Mouse (Mus musculus) kidney, adult 2 months (tissue): ENCODE data around the gene Klf8. TPM values are rescaled to one million over a fixed set of nuclear protein-coding genes. Genes with fewer than 3 reads are reported as not detected.
"Not testable (repeated sequence)": the region's sequence is repeated elsewhere in the genome, so short reads cannot be mapped to it uniquely, and the experiment has no call there.

Source experiments
- DNase-seq: peaks from one replicate; pipeline ENCODE4 v3.0.0; 2021
- H3K27ac ChIP-seq: fragments of 200-500 bp; 2 replicates; pipeline ENCODE4 v1.5.1; 2012; ENCODE audit warnings: low read depth, low read length, control low read depth, inconsistent platforms; ENCODE audit not compliant: insufficient read depth
- H3K27me3 ChIP-seq: fragments of 200-500 bp; replicated peaks from 2 replicates; pipeline ENCODE4 v1.6.1; 2012; ENCODE audit warnings: mild to moderate bottlenecking, moderate library complexity, low read length, inconsistent platforms; ENCODE audit not compliant: control insufficient read depth, insufficient read depth
- H3K36me3 ChIP-seq: fragments of 200-500 bp; 2 replicates; pipeline ENCODE4 v1.6.1; 2012; ENCODE audit warnings: mild to moderate bottlenecking, moderate library complexity, low read length, inconsistent platforms; ENCODE audit not compliant: control insufficient read depth, insufficient read depth
- H3K4me1 ChIP-seq: fragments of 200-500 bp; 2 replicates; pipeline ENCODE4 v1.6.1; 2011; ENCODE audit warnings: low read length; ENCODE audit not compliant: control insufficient read depth, insufficient read depth
- H3K4me3 ChIP-seq: fragments of 200-500 bp; 2 replicates; pipeline ENCODE4 v1.5.1; 2011; ENCODE audit warnings: mild to moderate bottlenecking, low read depth, low read length, control low read depth; ENCODE audit not compliant: insufficient read depth
- CTCF ChIP-seq: fragments of 200-500 bp; conservative IDR thresholded peaks from 2 replicates; pipeline ENCODE4 v1.5.1; 2011; ENCODE audit warnings: low read depth, mild to moderate bottlenecking, control low read depth, low read length, moderate library complexity, mixed read lengths; ENCODE audit not compliant: insufficient read depth, insufficient read length
- POLR2A ChIP-seq: fragments of 200-500 bp; IDR thresholded peaks from one replicate; pipeline ENCODE4 v1.6.1; 2011; ENCODE audit warnings: low read depth, low read length, control low read depth
- WGBS: fragments of 180-500 bp; shearing (Covaris S2); methylation state at CpG from one replicate; pipeline ENCODE4 v1.1.7; 2018; 5-methylcytosine and 5-hydroxymethylcytosine counted together
- polyA plus RNA-seq: library from polyadenylated mRNA; depleted of rRNA; stranded (reverse); fragments of >200 nt; gene quantifications from 2 replicates; pipeline ENCODE4 v1.2.3, GENCODE M21; 2012

Gene Klf8
- polyA plus RNA-seq, 1 experiment, result 0.33 TPM

DNA sequence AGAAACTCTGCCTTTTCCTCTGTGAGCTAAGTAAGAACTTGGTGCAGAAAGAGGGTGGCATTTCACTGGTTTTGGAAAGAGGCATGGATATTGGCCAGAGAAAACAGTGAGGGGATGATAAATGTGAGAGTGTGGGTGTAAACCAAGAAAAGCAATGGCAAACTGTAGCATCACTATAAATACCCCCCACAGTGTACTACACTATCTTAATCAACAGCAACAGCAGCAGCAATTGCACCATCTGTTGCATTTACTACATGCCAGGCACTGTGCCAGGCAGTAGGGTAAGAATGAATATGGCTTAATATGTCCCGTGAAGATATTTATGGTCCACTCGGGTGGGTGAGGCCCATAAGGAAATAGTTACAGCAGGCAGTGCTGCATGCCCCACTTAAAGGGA is 18.2 kb downstream of the Klf8 start:
- no peak for DNase-seq
- H3K27me3 ChIP-seq, result no peaks in the 10 kb centered on the region
- H3K36me3 ChIP-seq, result no peaks in the 10 kb centered on the region
- H3K4me3 ChIP-seq, result no peak overlapping the region
- H3K27ac ChIP-seq, result no peak overlapping the region
- TF ChIP-seq POLR2A (no peak), CTCF (no peak)
- no peaks in the 10 kb centered on the region for H3K4me1 ChIP-seq
- 50% methylated on average over 2 of the region's 2 CpGs for WGBS

DNA sequence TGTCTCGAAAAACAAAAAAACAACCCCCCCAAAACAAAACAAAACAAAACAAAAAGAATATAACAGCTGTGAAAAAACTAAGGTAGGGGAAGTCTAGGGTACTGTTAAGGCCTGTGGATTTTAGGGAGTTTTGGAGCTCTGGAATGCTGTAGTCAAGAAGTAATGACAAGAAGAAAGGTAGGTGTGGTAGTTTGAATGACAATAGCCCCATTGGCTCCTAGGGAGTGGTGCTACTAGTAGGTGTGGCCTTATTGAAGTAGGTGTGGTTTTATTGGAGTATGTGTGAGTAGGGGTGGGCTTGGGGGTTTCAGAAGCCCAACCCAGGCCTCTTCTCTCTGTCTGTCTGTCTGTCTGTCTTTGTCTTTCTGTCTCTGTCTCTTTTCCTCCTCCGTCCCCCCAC is 44.9 kb downstream of the Klf8 start:
- no peak overlapping the region for H3K27ac ChIP-seq
- no peaks in the 10 kb centered on the region for H3K27me3 ChIP-seq
- H3K4me3 ChIP-seq, result no peak overlapping the region
- WGBS, result 83% methylated on average over 2 of the region's 2 CpGs
- DNase-seq, result no peak
- H3K4me1 ChIP-seq, result no peaks in the 10 kb centered on the region
- TF ChIP-seq POLR2A (no peak), CTCF (no peak)
- no peaks in the 10 kb centered on the region for H3K36me3 ChIP-seq

DNA sequence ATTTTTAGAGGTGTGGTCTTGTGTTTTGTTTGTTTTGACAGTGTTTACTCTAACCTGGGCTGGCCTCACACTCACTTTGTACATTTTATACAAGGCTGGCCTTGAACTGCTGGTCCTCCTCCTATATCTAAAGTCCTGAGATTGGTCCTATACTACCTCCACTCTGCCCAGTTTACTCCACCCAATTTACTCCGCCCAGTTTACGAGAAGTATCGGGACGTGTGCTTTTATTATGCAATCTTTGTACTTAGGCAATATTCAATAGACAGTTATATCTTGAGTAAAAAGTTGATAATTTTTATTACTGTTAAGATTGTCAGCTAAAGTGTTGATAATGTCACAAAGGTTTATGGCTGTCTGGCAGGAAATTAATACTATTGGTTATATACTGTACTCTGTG is 74.1 kb downstream of the Klf8 start:
- H3K27me3 ChIP-seq, result no peaks in the 10 kb centered on the region
- no peaks in the 10 kb centered on the region for H3K36me3 ChIP-seq
- TF ChIP-seq CTCF (no peak), POLR2A (no peak)
- 85% methylated on average over 4 of the region's 4 CpGs for WGBS
- no peak overlapping the region for H3K27ac ChIP-seq
- H3K4me3 ChIP-seq, result no peak overlapping the region
- H3K4me1 ChIP-seq, result no peaks in the 10 kb centered on the region
- DNase-seq, result no peak

DNA sequence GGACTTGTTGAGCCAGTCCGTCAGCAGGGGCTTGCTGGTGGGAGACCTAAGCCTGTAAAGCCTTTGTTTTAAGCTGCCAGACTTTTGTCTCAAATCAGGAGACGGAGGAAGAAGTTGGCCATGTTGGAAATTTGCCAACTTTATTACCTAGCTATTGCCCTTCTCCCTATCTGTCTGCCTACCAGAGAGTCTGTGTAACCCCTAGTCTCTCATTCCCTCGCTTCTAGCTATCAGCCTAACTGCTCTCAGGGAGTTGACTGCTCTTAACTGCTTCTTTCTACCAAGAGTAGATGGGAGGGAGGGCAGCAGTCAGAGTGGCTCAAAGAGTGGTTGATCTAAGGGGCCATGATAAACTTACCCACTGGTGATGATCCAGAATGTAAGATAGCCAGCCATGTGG is 85.8 kb downstream of the Klf8 start:
- Histone ChIP-seq H3K4me1 (no peaks in the 10 kb centered on the region), H3K36me3 (no peaks in the 10 kb centered on the region), H3K4me3 (no peak overlapping the region), H3K27ac (no peak overlapping the region), H3K27me3 (no peaks in the 10 kb centered on the region)
- no peak for DNase-seq
- 53% methylated on average over 3 of the region's 3 CpGs for WGBS
- TF ChIP-seq POLR2A (no peak), CTCF (no peak)

DNA sequence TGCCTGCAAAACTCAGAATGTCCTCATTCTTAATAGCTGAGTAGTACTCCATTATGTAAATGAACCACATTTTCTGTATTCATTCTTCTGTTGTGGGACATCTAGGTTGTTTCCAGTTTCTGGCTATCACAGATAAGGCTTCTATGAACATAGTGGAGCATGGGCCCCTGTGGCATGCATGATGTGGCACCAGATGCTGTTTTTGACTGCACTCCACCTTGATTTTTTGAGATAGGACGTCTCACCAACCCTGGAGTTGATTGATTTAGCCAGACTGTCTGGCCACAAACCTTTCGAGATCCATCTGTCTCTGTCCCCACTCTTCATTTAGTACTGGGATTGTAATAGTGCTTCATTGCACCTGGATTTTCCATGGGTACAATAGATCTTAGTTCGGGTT is 96.9 kb downstream of the Klf8 start:
- DNase-seq, H3K27ac ChIP-seq, H3K4me1 ChIP-seq, H3K36me3 ChIP-seq, H3K27me3 ChIP-seq, H3K4me3 ChIP-seq: not testable (repeated sequence)
- 82% methylated on average over 3 of the region's 3 CpGs for WGBS

DNA sequence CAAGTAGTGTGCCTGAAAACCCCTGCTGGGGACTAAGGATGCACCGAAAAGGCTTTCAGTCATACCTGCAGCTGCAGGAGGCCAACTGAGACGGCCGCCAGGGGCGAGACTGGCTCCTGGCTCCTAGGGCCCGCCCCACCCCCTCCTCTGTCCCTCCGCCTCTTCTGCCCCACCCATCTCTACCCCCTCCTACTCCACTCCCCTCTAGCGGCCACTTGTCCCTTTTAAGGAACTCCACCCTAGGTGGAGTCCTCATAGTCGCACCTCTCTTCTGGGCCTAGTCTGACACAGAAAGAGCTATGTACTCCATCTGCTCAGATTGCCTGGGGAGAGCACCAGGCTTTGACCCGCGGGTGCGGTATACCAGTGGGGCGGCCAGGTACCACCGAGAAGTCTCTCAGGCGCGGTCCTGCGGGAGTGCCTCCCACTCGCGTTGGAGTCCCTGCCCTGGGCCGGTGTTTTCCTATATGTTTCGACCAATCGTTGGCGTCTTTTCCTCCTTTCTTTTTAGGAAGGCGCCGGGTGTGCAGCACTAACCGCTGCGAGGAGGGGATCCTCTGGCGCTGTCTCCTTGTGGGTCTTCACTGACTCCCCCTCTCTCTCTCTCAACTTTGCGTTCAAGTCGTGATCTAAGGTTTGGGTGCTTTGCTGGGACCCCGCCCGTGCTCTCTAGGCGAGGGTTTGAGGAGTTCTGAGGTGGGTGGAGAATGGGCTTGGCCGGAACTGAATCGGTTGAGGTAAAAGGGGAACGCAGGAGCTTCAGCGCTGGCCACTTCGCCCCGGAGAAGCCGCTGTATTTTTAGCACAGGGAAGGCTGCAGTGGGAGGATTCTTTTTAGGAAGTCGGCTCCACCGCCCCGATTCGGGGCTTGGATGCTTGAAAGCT is 122.3 kb downstream of the Klf8 start:
- peak; percentile 21 for DNase-seq
- no peaks in the 10 kb centered on the region for H3K27me3 ChIP-seq
- no peak overlapping the region for H3K27ac ChIP-seq
- H3K4me3 ChIP-seq, result peak overlapping the region; percentile 69
- TF ChIP-seq POLR2A (no peak), CTCF (no peak)
- H3K36me3 ChIP-seq, result no peaks in the 10 kb centered on the region
- no peaks in the 10 kb centered on the region for H3K4me1 ChIP-seq
- WGBS, result 2% methylated on average over 43 of the region's 43 CpGs

DNA sequence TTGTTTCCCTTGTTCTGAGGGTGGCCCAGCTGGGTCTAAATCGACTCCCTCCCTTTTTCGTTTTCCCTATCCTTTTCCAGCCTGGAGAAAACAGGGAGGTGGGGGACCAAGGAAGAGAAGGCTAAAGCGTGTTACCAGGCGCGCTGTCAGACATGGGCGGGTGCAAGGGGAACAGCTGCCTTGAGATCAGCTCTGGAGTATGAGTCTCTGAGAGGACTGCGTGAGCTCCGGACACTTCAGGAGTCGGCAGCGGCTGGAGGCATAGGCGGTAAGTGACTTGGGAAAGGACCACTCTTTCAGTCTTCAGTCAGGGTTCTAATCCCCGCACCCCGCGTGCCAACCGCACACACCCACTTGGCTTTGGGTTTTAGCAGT is 122.9 kb downstream of the Klf8 start:
- Histone ChIP-seq H3K4me3 (peak overlapping the region; percentile 69), H3K27me3 (no peaks in the 10 kb centered on the region), H3K36me3 (no peaks in the 10 kb centered on the region), H3K4me1 (no peaks in the 10 kb centered on the region), H3K27ac (no peak overlapping the region)
- WGBS, result 2% methylated on average over 15 of the region's 15 CpGs
- no peak for DNase-seq
- TF ChIP-seq CTCF (no peak), POLR2A (no peak)
